Mouse (Mus musculus): ENCODE measurements around the gene Zfand5. TPM values are rescaled to one million over a fixed set of nuclear protein-coding genes. Genes with fewer than 3 reads are reported as not detected.

The Zfand5 gene
- polyA plus RNA-seq, 1 experiment from 2014 or later: 81.2 TPM

GRCm38 (mm10) chr19:21272655-21273284 lies 692 bp downstream of the Zfand5 start:
- peak overlapping the region; percentile 100 for H3K9ac ChIP-seq (ENCODE audit: low read length)
- peaks cover 7% of the 10 kb centered on the region for H3K4me1 ChIP-seq (ENCODE audit: control insufficient read depth, insufficient read depth, low read length)
- H3K36me3 ChIP-seq (ENCODE audit: control insufficient read depth, insufficient read depth): peaks cover 11% of the 10 kb centered on the region
- H3K27me3 ChIP-seq (ENCODE audit: control insufficient read depth, insufficient read depth, low read length): no peaks in the 10 kb centered on the region
- peak overlapping the region; percentile 97 for H3K4me3 ChIP-seq (ENCODE audit: low read length)
- ATAC-seq (replicated peaks; ENCODE audit: extremely low read depth, insufficient read depth, low FRiP score): peak; percentile 50
- H3K27ac ChIP-seq (ENCODE audit: low read length): peak overlapping the region; percentile 100
- WGBS: under 1% methylated on average over 56 of the region's 66 CpGs
- no peaks in the 10 kb centered on the region for H3K9me3 ChIP-seq (replicated peaks; ENCODE audit: control insufficient read depth, low read length)
- H3K4me2 ChIP-seq (ENCODE audit: low read depth, low read length): peak overlapping the region; percentile 46

GRCm38 (mm10) chr19:21273440-21273839 lies 1.4 kb downstream of the Zfand5 start:
- peak overlapping the region; percentile 82 for H3K27ac ChIP-seq (ENCODE audit: low read length)
- H3K27me3 ChIP-seq (ENCODE audit: control insufficient read depth, insufficient read depth, low read length): no peaks in the 10 kb centered on the region
- H3K4me1 ChIP-seq (ENCODE audit: control insufficient read depth, insufficient read depth, low read length): peaks cover 7% of the 10 kb centered on the region
- no peaks in the 10 kb centered on the region for H3K9me3 ChIP-seq (replicated peaks; ENCODE audit: control insufficient read depth, low read length)
- peak overlapping the region; percentile 100 for H3K9ac ChIP-seq (ENCODE audit: low read length)
- 0% methylated on average over 4 of the region's 4 CpGs for WGBS
- ATAC-seq (replicated peaks; ENCODE audit: extremely low read depth, insufficient read depth, low FRiP score): no peak
- H3K4me2 ChIP-seq (ENCODE audit: low read depth, low read length): peak overlapping the region; percentile 81
- peaks cover 13% of the 10 kb centered on the region for H3K36me3 ChIP-seq (ENCODE audit: control insufficient read depth, insufficient read depth)
- peak overlapping the region; percentile 97 for H3K4me3 ChIP-seq (ENCODE audit: low read length)

- Histone ChIP-seq H3K36me3 (ENCODE audit: control insufficient read depth, insufficient read depth) (peaks cover 13% of the 10 kb centered on the region), H3K4me1 (ENCODE audit: control insufficient read depth, insufficient read depth, low read length) (peaks cover 7% of the 10 kb centered on the region), H3K9ac (ENCODE audit: low read length) (peak overlapping the region; percentile 100), H3K4me2 (ENCODE audit: low read depth, low read length) (peak overlapping the region; percentile 81), H3K27me3 (ENCODE audit: control insufficient read depth, insufficient read depth, low read length) (no peaks in the 10 kb centered on the region), H3K4me3 (ENCODE audit: low read length) (peak overlapping the region; percentile 97), H3K9me3 (replicated peaks; ENCODE audit: control insufficient read depth, low read length) (no peaks in the 10 kb centered on the region), H3K27ac (ENCODE audit: low read length) (peak overlapping the region; percentile 82)
- 0% methylated on average over 2 of the region's 2 CpGs for WGBS
- ATAC-seq (replicated peaks; ENCODE audit: extremely low read depth, insufficient read depth, low FRiP score): peak; percentile 52
Observed at GRCm38 (mm10) chr19:21274181-21274591, 2.1 kb downstream of the Zfand5 start.

GRCm38 (mm10) chr19:21274714-21275113 lies 2.6 kb downstream of the Zfand5 start:
- Histone ChIP-seq H3K27ac (ENCODE audit: low read length) (peak overlapping the region; percentile 82), H3K27me3 (ENCODE audit: control insufficient read depth, insufficient read depth, low read length) (no peaks in the 10 kb centered on the region), H3K9me3 (replicated peaks; ENCODE audit: control insufficient read depth, low read length) (no peaks in the 10 kb centered on the region), H3K36me3 (ENCODE audit: control insufficient read depth, insufficient read depth) (peaks cover 13% of the 10 kb centered on the region), H3K4me3 (ENCODE audit: low read length) (peak overlapping the region; percentile 97), H3K4me1 (ENCODE audit: control insufficient read depth, insufficient read depth, low read length) (peaks cover 7% of the 10 kb centered on the region), H3K4me2 (ENCODE audit: low read depth, low read length) (peak overlapping the region; percentile 81), H3K9ac (ENCODE audit: low read length) (peak overlapping the region; percentile 100)
- WGBS: 9% methylated on average over 3 of the region's 3 CpGs
- ATAC-seq (replicated peaks; ENCODE audit: extremely low read depth, insufficient read depth, low FRiP score): no peak

GRCm38 (mm10) chr19:21276317-21276716 lies 4.2 kb downstream of the Zfand5 start:
- Histone ChIP-seq H3K4me2 (ENCODE audit: low read depth, low read length) (no peak overlapping the region), H3K27me3 (ENCODE audit: control insufficient read depth, insufficient read depth, low read length) (no peaks in the 10 kb centered on the region), H3K27ac (ENCODE audit: low read length) (peak overlapping the region; percentile 18; the same call in 1 of the 2 replicates), H3K4me3 (ENCODE audit: low read length) (no peak overlapping the region), H3K9ac (ENCODE audit: low read length) (no peak overlapping the region), H3K4me1 (ENCODE audit: control insufficient read depth, insufficient read depth, low read length) (peaks cover 7% of the 10 kb centered on the region), H3K36me3 (ENCODE audit: control insufficient read depth, insufficient read depth) (peaks cover 17% of the 10 kb centered on the region), H3K9me3 (replicated peaks; ENCODE audit: control insufficient read depth, low read length) (no peaks in the 10 kb centered on the region)
- no peak for ATAC-seq (replicated peaks; ENCODE audit: extremely low read depth, insufficient read depth, low FRiP score)

DNA sequence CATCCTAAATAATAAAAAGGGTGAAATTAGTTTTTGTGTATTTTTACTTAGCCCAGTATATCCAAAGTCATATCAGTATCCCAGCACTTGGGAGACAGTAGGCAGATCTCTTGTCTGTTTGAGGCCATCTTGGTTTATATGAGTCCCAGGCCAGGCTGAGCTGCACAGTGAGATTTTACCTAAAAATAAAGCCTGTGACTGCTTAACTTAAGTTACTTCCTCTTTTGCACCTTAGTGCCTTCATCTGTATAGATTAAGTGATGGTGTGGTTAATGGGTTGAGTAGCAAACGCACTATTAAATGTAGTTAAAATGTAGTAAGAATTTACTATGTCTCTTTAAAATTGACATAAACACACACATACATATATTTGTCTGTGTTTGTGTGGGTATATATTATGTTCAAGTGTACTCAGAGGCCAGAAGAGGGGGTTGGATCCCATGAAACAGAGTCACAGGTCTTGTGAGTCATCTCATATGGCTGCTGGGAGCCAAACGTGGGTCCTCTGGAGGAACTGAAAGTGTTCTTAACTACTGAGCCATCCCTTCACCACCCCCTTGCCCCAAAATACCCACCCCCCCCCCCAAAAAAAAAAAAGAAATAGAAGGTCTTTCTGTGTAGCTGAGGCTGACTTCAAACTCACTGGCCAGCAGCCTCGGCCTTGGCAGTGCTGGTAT lies 14.5 kb downstream of the Zfand5 start:
- H3K36me3 ChIP-seq (ENCODE audit: control insufficient read depth, insufficient read depth): peaks cover 8% of the 10 kb centered on the region
- H3K4me3 ChIP-seq (ENCODE audit: low read length): no peak overlapping the region
- no peak overlapping the region for H3K4me2 ChIP-seq (ENCODE audit: low read depth, low read length)
- H3K9ac ChIP-seq (ENCODE audit: low read length): no peak overlapping the region
- WGBS: 75% methylated on average over 3 of the region's 3 CpGs
- H3K4me1 ChIP-seq (ENCODE audit: control insufficient read depth, insufficient read depth, low read length): no peaks in the 10 kb centered on the region
- ATAC-seq (replicated peaks; ENCODE audit: extremely low read depth, insufficient read depth, low FRiP score): no peak
- peaks cover 5% of the 10 kb centered on the region; the same call in 1 of the 2 replicates for H3K9me3 ChIP-seq (replicated peaks; ENCODE audit: control insufficient read depth, low read length)
- H3K27me3 ChIP-seq (ENCODE audit: control insufficient read depth, insufficient read depth, low read length): no peaks in the 10 kb centered on the region
- no peak overlapping the region for H3K27ac ChIP-seq (ENCODE audit: low read length)

- Histone ChIP-seq H3K4me3 (ENCODE audit: low read length) (no peak overlapping the region), H3K27ac (ENCODE audit: low read length) (no peak overlapping the region), H3K4me2 (ENCODE audit: low read depth, low read length) (no peak overlapping the region), H3K4me1 (ENCODE audit: control insufficient read depth, insufficient read depth, low read length) (peaks cover 7% of the 10 kb centered on the region; the same call in 1 of the 2 replicates), H3K9me3 (replicated peaks; ENCODE audit: control insufficient read depth, low read length) (no peaks in the 10 kb centered on the region), H3K9ac (ENCODE audit: low read length) (no peak overlapping the region), H3K27me3 (ENCODE audit: control insufficient read depth, insufficient read depth, low read length) (no peaks in the 10 kb centered on the region), H3K36me3 (ENCODE audit: control insufficient read depth, insufficient read depth) (no peaks in the 10 kb centered on the region)
- no peak for ATAC-seq (replicated peaks; ENCODE audit: extremely low read depth, insufficient read depth, low FRiP score)
- WGBS: 88% methylated on average over 4 of the region's 4 CpGs
Observed at GRCm38 (mm10) chr19:21297411-21297810, 25.3 kb downstream of the Zfand5 start.

- Histone ChIP-seq H3K27me3 (ENCODE audit: control insufficient read depth, insufficient read depth, low read length) (no peaks in the 10 kb centered on the region), H3K36me3 (ENCODE audit: control insufficient read depth, insufficient read depth) (no peaks in the 10 kb centered on the region), H3K9me3 (replicated peaks; ENCODE audit: control insufficient read depth, low read length) (no peaks in the 10 kb centered on the region), H3K4me1 (ENCODE audit: control insufficient read depth, insufficient read depth, low read length) (peaks cover 7% of the 10 kb centered on the region; the same call in 1 of the 2 replicates), H3K9ac (ENCODE audit: low read length) (no peak overlapping the region), H3K4me3 (ENCODE audit: low read length) (no peak overlapping the region), H3K4me2 (ENCODE audit: low read depth, low read length) (peak overlapping the region; percentile 38), H3K27ac (ENCODE audit: low read length) (no peak overlapping the region)
- 31% methylated on average over 3 of the region's 3 CpGs for WGBS
- no peak for ATAC-seq (replicated peaks; ENCODE audit: extremely low read depth, insufficient read depth, low FRiP score)
Observed at GRCm38 (mm10) chr19:21301787-21302186, 29.7 kb downstream of the Zfand5 start.

DNA sequence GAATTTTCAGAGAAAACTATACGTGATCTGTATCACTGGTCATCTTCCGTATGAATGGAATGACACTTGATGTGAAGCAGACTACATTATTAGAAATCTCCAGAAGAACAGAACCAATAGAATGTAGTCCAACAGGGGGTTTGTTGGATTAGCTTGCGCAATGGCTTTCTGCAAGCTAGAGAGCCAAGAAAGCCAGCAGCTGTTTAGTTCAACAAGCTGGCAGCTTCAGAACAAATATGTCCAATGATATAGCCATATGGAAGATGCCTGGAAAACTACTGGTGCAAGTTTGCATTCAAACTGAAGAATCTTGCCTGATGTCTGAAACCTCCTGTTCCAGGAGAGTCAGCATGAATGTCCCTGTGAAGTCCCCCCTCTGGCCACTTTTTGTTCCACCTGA lies 35.7 kb downstream of the Zfand5 start:
- ATAC-seq (replicated peaks; ENCODE audit: extremely low read depth, insufficient read depth, low FRiP score): no peak
- Histone ChIP-seq H3K4me1 (ENCODE audit: control insufficient read depth, insufficient read depth, low read length) (no peaks in the 10 kb centered on the region), H3K9me3 (replicated peaks; ENCODE audit: control insufficient read depth, low read length) (no peaks in the 10 kb centered on the region), H3K36me3 (ENCODE audit: control insufficient read depth, insufficient read depth) (no peaks in the 10 kb centered on the region), H3K27me3 (ENCODE audit: control insufficient read depth, insufficient read depth, low read length) (no peaks in the 10 kb centered on the region), H3K27ac (ENCODE audit: low read length) (no peak overlapping the region), H3K4me2 (ENCODE audit: low read depth, low read length) (no peak overlapping the region), H3K4me3 (ENCODE audit: low read length) (no peak overlapping the region), H3K9ac (ENCODE audit: low read length) (no peak overlapping the region)
- 94% methylated on average over 3 of the region's 3 CpGs for WGBS
